Mouse (Mus musculus) megakaryocyte progenitor cell, adult 5-6 weeks (primary cell): ENCODE data around the gene Olfml2b. TPM values are rescaled to one million over a fixed set of nuclear protein-coding genes. Genes with fewer than 3 reads are reported as not detected.

ENCODE experiments used
- ATAC-seq: replicated peaks from 2 replicates; pipeline ENCODE4 v1.8.0; 2016; ENCODE audit warnings: mild to moderate bottlenecking, moderate TSS enrichment, inconsistent platforms; ENCODE audit not compliant: poor library complexity
- total RNA-seq, 2 experiments: library from RNA; stranded (forward) in 1 of 2; stranded (reverse) in 1 of 2; fragments of 157-497, 149-512 nt in 1 of 2; fragments of 200-1000 nt in 1 of 2; gene quantifications; 2 replicates each; pipeline versions ENCODE4 v1.2.3 to v1.2.4; 2015 to 2017

Olfml2b gene
- total RNA-seq, 2 experiments from 2014 or later: 0.67 to 2.0 TPM

DNA sequence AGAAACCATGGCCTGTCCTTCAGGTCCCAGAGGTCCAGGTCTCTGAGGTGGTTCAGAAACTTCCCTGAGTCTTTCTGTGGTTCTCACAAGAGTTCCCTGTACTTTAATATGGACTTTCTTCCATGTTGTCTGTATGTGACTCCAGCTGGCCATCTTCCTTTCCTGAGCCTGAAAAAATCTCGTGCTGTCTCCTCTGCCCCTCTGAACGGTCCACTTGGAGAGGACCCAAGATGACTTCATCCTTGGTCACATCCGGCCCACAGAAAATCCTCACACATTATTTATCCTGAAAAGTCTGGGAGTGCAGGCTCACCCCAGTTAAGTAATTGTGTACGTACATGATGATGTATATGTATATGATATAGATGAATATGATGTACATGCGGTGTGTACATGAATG lies 47.0 kb downstream of the Olfml2b start:
- ATAC-seq: no peak

DNA sequence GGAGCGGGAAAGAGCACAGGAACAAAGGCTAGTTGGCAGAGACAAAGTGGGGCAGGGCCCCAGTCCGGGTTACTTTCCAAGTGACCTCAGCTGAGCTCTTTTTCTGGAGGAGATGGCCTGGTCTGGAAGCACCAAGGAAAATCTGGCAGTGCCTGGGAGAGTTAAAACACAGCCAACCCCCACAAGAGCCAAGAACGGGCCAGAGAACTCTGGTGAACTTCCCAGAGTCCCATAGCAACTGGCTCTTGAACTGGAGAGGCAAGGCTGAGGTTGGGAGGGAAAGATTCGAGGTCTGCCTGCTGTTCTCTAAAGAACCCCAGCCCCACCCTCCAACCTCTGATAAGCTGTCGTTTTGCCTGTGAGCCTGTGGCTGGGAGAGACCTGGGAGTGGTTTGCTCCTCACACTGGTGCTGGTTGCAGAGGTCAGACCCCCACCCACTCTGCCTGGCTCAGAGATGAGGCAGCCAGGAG lies 50.5 kb downstream of the Olfml2b start:
- 0 out of 2 replicates have a peak, but pooled peaks have one; percentile 31 for ATAC-seq

DNA sequence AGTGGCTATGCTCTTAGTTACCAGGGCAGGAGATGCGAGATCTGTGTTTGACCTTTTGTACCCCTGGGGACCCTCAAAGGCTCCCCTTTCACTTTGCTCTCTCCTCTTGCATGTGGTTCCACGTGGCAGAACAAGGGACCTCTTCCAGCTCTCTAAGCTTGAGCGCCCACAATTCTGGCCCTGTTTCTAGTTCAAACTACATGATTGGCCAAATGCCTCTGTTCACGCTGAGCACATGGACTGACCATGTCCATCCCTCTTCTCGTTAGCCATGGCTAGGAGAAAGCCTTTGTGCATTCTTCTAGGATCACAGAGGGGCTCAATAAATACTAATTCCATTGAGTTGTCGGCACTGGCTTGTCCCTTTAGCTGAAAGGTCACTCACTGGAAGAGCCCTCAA lies 51.0 kb downstream of the Olfml2b start:
- ATAC-seq: no peak

DNA sequence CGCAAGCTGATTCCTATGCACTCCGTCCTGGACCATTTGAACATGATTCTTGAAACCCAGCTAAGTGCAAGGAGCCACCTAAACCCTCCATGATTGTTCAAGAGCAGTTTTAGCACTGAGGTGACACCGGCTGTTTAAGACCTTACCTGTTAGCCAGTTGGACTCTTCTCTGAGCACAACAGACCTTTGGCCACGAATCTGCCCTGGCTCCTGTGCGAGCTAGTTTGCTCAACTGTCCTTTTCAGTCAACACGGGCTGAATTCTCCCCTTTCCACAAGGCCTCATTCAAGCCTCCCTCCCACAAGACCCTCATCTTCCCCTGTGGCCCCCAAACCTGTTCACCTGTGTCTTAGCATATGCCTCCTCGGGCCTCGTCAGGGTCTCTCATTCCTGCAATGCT lies 52.7 kb downstream of the Olfml2b start:
- ATAC-seq: no peak

DNA sequence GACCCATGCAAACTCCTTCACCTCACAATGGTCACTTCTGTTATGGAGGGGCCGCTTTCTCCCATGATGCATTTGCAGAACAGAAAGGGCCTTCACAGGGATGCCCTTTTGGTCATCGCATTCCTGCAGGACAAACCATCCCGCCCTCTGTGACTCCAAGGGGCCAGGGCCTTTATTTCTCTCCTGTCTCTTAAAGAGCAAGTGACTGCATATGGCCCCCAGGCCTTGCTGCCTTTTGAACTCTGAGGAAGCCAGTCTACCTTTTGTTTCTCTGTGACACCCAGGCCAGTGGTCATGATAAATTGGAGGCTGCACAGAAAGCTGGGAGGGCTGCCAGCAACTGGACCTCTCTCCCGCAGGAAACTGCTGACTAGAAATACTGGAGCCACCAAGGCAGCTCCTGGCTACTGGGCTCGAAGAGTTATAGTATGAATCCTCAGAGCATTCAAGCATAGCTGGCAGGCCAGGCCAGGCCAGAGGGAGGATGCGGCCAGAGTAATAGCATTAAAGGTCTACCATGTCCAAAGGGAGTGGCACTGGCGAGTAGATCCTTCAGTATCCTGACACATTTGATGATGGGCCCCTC lies 53.5 kb downstream of the Olfml2b start:
- no peak for ATAC-seq

DNA sequence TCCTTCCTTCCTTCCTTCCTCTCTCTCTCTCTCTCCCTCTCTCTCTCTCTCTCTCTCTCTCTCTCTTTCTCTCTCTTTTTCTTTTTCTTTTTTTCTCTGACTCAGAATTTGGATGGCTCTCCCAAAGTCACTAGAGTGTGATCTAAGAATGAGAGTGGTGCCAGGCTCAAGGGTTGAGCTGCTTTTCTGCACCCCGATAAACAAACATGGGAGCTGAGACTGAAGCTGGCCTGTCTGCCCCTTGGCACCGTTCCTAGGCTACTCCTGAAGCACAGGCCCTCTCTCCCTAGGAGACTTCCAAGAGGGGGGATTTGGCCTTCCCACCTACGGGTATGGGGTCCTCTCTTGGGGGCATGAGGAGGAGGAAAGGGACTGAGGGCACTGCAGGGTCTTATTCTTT lies 54.4 kb downstream of the Olfml2b start:
- ATAC-seq: no peak

- no peak for ATAC-seq
Observed at GRCm38 (mm10) chr1:170699553-170699952, 55.2 kb downstream of the Olfml2b start.

DNA sequence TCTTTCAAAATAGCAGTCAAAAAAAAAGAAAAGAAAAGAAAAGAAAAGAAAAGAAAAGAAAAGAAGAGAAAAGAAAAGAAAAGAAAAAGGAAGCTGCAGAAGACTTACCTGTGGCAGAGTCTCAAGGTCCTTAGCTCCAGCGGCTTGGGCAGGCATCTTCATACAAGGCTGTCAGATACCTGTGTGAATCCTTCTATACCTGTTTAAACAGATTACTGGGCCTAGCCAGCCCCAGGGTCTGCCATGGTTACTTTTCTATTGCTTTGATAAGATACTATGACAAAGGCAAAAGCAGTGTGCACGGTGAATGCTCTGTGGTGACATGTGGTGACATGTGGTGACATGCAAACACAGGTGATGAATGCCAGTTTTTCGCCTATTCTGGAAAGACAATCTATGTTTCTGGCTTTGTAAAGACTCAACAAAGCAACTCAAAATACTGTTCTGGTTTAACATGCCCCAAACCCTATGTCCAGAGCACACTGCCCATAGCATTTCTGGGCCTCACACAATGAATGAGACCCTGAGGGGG lies 56.2 kb downstream of the Olfml2b start:
- no peak for ATAC-seq

DNA sequence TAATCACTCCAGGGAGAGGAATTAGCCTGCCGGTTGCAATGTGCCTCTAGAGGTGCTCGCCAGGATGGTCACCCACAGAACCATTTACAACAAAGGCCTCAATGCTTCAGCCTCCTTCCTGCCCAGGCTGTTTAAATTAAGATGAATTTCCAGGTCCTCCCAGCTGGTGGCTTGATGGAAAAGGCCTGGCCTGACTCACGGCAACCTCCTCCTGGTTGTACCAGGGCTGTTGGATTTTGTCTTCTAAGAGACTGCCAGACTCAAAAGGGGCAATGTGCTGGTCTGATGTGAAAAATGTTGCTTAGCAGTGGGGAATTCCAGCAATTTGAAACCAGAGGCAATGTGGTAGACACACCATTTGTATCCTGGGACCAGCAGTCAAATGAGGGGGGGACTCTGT lies 56.8 kb downstream of the Olfml2b start:
- ATAC-seq: no peak

DNA sequence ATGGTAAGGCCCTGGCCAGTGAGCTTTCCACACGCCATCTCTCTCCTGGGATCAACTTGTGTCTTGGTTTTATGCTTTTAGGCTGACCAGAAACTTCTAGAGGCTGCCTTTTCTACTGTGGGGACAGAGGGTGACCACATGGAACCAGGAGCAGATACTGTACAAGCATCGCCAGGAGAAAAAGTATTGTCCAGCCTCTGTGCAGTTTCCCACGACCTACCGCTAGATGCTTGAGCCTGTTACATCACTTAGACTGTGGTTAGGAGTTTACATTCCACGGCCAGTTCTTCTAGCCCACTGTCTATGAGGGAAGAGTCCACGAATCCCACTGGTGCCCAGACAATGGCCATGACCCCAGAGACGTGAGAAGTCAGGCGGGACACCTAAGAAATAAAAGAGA lies 57.2 kb downstream of the Olfml2b start:
- ATAC-seq: no peak

DNA sequence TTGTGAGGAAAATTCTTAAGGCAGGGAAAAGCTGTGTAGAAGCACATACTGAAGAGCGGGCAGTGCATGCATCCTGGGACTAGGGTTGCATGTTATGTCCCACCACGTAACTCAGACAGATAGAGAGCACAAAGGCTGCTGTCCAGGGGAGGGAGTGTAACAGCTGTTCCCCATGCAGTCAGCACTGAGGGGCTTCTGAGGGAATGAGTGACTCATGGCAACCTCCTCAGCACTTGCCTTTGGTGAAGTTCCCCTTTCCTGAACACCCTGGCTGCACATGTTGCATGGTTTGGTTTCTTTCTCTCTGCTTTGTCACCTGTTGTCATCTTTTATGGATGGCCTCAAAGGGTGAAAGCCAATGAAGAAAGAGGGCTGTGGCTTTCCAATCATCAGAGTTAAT lies 57.9 kb downstream of the Olfml2b start:
- peak; percentile 91 for ATAC-seq

DNA sequence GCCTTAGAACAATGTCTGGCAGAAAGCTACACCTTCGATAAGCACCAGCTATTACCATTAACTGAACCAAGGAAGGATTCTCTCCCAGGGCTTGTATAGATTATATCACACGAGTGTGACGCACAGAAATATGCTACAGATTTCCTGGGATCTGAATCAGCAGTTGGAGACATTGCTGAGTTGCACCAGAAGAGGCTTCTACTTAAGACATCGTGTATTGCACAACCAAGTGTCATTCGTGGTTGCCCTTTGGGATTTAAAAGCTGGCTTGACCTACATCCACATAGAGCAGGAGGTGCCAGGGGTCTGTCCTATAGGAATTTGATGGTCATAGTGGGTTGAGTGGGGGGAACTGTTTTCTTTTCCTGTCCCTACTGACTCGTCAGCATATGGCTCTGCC lies 58.6 kb downstream of the Olfml2b start:
- peak; percentile 56 for ATAC-seq

- ATAC-seq: no peak
Observed at GRCm38 (mm10) chr1:170704103-170704502, 59.8 kb downstream of the Olfml2b start.

- ATAC-seq: no peak
Observed at GRCm38 (mm10) chr1:170704911-170705594, 60.7 kb downstream of the Olfml2b start.

GRCm38 (mm10) chr1:170706046-170706445 lies 61.7 kb downstream of the Olfml2b start:
- no peak for ATAC-seq

DNA sequence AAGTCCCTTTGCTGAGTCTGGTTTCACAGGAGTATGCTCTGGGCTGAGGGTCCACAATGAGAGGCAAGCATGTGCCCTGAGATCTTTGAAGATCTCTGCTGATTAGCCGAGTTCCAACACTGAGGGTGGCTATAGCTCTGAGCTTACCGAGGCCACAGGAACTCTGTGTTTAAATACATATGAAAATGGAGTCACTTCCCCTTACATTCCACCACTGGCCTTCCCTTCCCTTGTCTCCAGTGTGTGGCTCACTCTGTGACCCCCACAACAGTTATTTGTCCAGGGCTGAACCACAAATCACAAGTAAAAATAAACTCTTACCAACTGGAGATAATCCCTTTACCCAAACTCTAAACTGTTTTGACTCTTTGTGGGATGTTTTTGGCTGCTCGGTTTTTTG lies 64.7 kb downstream of the Olfml2b start:
- ATAC-seq: peak; percentile 45

- ATAC-seq: peak; percentile 96
Observed at GRCm38 (mm10) chr1:170709481-170709880, 65.1 kb downstream of the Olfml2b start.

GRCm38 (mm10) chr1:170709969-170710368 lies 65.6 kb downstream of the Olfml2b start:
- 0 out of 2 replicates have a peak, but pooled peaks have one; percentile 5 for ATAC-seq

- ATAC-seq: no peak
Observed at GRCm38 (mm10) chr1:170711731-170712130, 67.4 kb downstream of the Olfml2b start.

DNA sequence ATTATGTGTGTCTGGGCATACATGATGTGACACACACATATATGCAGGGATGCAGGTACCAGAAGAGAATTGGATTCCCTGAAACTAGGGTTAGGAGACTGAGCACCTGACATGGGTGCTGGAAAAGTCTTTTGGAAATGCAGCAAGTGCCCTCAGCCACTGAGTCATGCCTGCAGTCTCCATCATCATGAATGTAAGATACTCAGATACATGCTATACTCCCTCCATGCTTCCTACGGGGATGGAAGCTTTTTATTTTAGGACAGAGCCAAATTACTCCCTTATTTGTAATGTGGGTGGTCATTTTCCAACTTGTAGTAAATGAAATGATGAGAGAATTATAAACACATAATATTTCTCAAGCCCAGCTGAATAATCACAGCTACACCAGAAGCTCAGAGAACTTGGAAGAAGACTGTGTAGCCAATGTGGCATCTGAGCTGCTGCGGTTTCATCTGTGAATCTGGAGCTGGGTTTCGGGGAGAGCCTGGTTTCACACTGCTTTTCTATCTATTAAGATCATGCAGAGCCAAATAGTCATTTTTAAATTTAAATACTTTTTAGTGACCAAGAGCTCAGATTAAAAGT lies 73.0 kb downstream of the Olfml2b start:
- no peak for ATAC-seq

DNA sequence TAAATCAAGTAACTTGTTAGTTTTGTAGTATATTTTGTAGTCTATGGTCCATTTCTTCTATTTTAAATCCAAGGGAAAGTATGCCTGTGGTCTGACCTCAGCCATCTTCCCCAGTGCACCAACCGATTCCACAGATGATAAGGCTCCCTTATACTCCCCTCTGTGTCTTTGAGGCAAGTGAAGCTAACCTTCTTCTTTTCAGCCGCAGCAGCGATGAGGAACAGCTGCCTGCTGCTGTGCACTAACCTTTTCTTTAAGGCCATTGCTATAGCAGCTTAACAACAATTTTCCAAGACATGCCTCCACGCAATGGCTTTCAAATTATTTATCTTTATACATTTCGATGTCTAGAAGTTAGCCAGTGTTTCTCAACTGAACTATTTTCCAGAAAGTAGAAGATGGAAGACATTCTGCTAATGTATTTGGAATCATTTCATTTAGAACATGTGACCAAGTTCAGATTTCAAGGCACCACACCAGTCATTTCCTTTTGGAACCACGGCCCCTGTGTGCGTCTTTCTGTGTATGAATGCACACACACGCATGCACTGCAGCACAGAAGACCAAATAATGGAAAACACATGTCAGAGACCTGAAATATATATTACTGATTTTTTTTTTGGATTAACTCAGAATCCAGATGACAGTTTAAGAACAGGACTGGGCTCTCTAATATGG lies 73.9 kb downstream of the Olfml2b start:
- ATAC-seq: peak; percentile 52; the same call in 1 of the 2 replicates
